Mouse (Mus musculus): ENCODE data around the gene Slc6a6. TPM values are rescaled to one million over a fixed set of nuclear protein-coding genes. Genes with fewer than 3 reads are reported as not detected.

The Slc6a6 gene
- polyA plus RNA-seq, 1 experiment = 114 TPM

GRCm38 (mm10) chr6:91736471-91736870 is 52.6 kb downstream of the Slc6a6 start:
- no peak overlapping the region for H3K4me3 ChIP-seq (ENCODE audit: control insufficient read depth, low read depth, low read length)
- H3K27me3 ChIP-seq (ENCODE audit: control insufficient read depth, insufficient read depth, low read length) = no peaks in the 10 kb centered on the region
- no peak overlapping the region for H3K27ac ChIP-seq (ENCODE audit: control insufficient read depth, insufficient read depth, low read depth, low read length)
- no peaks in the 10 kb centered on the region; the same call in 1 of the 2 replicates for H3K4me1 ChIP-seq (ENCODE audit: control insufficient read depth, insufficient read depth, low read length)
- TF ChIP-seq CTCF (IDR thresholded peaks at IDR 0.05; ENCODE audit: control insufficient read depth, insufficient read depth, insufficient replicate concordance, low read depth, low read length) = no peak
- no peak for TF ChIP-seq POLR2A (IDR thresholded peaks at IDR 0.05; ENCODE audit: control insufficient read depth, low read depth, low read length)
- no peaks in the 10 kb centered on the region for H3K36me3 ChIP-seq (ENCODE audit: control insufficient read depth, insufficient read depth, low read length)

- Histone ChIP-seq H3K36me3 (ENCODE audit: control insufficient read depth, insufficient read depth, low read length) (no peaks in the 10 kb centered on the region), H3K27me3 (ENCODE audit: control insufficient read depth, insufficient read depth, low read length) (no peaks in the 10 kb centered on the region), H3K4me3 (ENCODE audit: control insufficient read depth, low read depth, low read length) (no peak overlapping the region), H3K27ac (ENCODE audit: control insufficient read depth, insufficient read depth, low read depth, low read length) (no peak overlapping the region), H3K4me1 (ENCODE audit: control insufficient read depth, insufficient read depth, low read length) (peaks cover 5% of the 10 kb centered on the region; the same call in 1 of the 2 replicates)
- TF ChIP-seq POLR2A (IDR thresholded peaks at IDR 0.05; ENCODE audit: control insufficient read depth, low read depth, low read length) (no peak), CTCF (IDR thresholded peaks at IDR 0.05; ENCODE audit: control insufficient read depth, insufficient read depth, insufficient replicate concordance, low read depth, low read length) (no peak)
Measured at GRCm38 (mm10) chr6:91737451-91737850, 53.6 kb downstream of the Slc6a6 start.

DNA sequence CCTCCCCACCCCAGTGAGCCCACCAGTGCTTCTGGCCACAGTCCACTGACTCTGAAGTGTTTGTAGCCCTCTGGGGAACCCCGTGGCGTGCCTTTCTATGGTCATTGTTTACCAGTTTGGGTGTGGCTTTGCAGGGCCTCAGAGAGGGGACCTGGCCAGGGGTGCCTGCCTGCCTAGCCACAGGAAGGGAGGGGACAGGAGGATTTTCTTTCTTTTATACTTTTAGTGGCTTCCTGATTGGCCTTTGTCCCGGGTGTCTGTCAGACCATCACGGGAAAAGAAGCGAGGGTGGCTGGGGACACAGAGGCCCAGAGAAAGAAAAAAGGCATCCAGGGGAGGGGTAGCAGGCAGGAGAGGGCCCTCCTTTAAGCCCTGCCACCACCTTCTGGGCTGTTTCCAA is 54.2 kb downstream of the Slc6a6 start:
- Histone ChIP-seq H3K27ac (ENCODE audit: control insufficient read depth, insufficient read depth, low read depth, low read length) (no peak overlapping the region), H3K4me1 (ENCODE audit: control insufficient read depth, insufficient read depth, low read length) (peaks cover 5% of the 10 kb centered on the region; the same call in 1 of the 2 replicates), H3K36me3 (ENCODE audit: control insufficient read depth, insufficient read depth, low read length) (no peaks in the 10 kb centered on the region), H3K27me3 (ENCODE audit: control insufficient read depth, insufficient read depth, low read length) (no peaks in the 10 kb centered on the region), H3K4me3 (ENCODE audit: control insufficient read depth, low read depth, low read length) (no peak overlapping the region)
- TF ChIP-seq CTCF (IDR thresholded peaks at IDR 0.05; ENCODE audit: control insufficient read depth, insufficient read depth, insufficient replicate concordance, low read depth, low read length) = no peak
- TF ChIP-seq POLR2A (IDR thresholded peaks at IDR 0.05; ENCODE audit: control insufficient read depth, low read depth, low read length) = no peak

- no peaks in the 10 kb centered on the region for H3K27me3 ChIP-seq (ENCODE audit: control insufficient read depth, insufficient read depth, low read length)
- peak overlapping the region; percentile 62 for H3K4me3 ChIP-seq (ENCODE audit: control insufficient read depth, low read depth, low read length)
- no peak overlapping the region for H3K27ac ChIP-seq (ENCODE audit: control insufficient read depth, insufficient read depth, low read depth, low read length)
- no peaks in the 10 kb centered on the region for H3K36me3 ChIP-seq (ENCODE audit: control insufficient read depth, insufficient read depth, low read length)
- TF ChIP-seq CTCF (IDR thresholded peaks at IDR 0.05; ENCODE audit: control insufficient read depth, insufficient read depth, insufficient replicate concordance, low read depth, low read length) (peak; percentile 97), POLR2A (IDR thresholded peaks at IDR 0.05; ENCODE audit: control insufficient read depth, low read depth, low read length) (no peak)
- H3K4me1 ChIP-seq (ENCODE audit: control insufficient read depth, insufficient read depth, low read length) = peaks cover 5% of the 10 kb centered on the region; the same call in 1 of the 2 replicates
Measured at GRCm38 (mm10) chr6:91741046-91741445, 57.2 kb downstream of the Slc6a6 start.

DNA sequence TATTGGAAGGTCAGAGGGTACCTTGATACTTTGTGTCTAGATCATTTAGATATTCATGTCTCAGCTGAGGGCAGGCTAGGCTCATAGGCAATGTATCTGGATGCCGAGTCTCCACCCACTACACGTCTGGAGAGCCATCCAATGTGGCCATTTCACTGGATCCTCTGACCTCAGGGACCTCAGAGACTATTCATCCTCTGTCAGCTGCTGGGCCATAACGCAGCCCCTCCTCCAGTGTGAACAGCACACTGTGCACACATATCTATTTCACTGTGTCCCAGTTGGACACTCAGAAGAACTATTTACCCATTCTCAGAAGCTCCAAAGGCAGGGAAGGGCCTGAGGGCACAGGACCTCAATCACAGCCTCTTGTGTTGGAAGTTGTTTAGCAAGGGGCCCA is 58.6 kb downstream of the Slc6a6 start:
- TF ChIP-seq CTCF (IDR thresholded peaks at IDR 0.05; ENCODE audit: control insufficient read depth, insufficient read depth, insufficient replicate concordance, low read depth, low read length) = no peak
- no peak for TF ChIP-seq POLR2A (IDR thresholded peaks at IDR 0.05; ENCODE audit: control insufficient read depth, low read depth, low read length)
- Histone ChIP-seq H3K4me3 (ENCODE audit: control insufficient read depth, low read depth, low read length) (no peak overlapping the region), H3K36me3 (ENCODE audit: control insufficient read depth, insufficient read depth, low read length) (no peaks in the 10 kb centered on the region), H3K27ac (ENCODE audit: control insufficient read depth, insufficient read depth, low read depth, low read length) (no peak overlapping the region), H3K4me1 (ENCODE audit: control insufficient read depth, insufficient read depth, low read length) (peaks cover 5% of the 10 kb centered on the region; the same call in 1 of the 2 replicates), H3K27me3 (ENCODE audit: control insufficient read depth, insufficient read depth, low read length) (no peaks in the 10 kb centered on the region)

GRCm38 (mm10) chr6:91742995-91743394 is 59.1 kb downstream of the Slc6a6 start:
- Histone ChIP-seq H3K4me1 (ENCODE audit: control insufficient read depth, insufficient read depth, low read length) (peaks cover 5% of the 10 kb centered on the region; the same call in 1 of the 2 replicates), H3K27me3 (ENCODE audit: control insufficient read depth, insufficient read depth, low read length) (no peaks in the 10 kb centered on the region), H3K36me3 (ENCODE audit: control insufficient read depth, insufficient read depth, low read length) (no peaks in the 10 kb centered on the region), H3K4me3 (ENCODE audit: control insufficient read depth, low read depth, low read length) (no peak overlapping the region), H3K27ac (ENCODE audit: control insufficient read depth, insufficient read depth, low read depth, low read length) (no peak overlapping the region)
- no peak for TF ChIP-seq POLR2A (IDR thresholded peaks at IDR 0.05; ENCODE audit: control insufficient read depth, low read depth, low read length)
- no peak for TF ChIP-seq CTCF (IDR thresholded peaks at IDR 0.05; ENCODE audit: control insufficient read depth, insufficient read depth, insufficient replicate concordance, low read depth, low read length)

GRCm38 (mm10) chr6:91743886-91744285 is 60.0 kb downstream of the Slc6a6 start:
- TF ChIP-seq CTCF (IDR thresholded peaks at IDR 0.05; ENCODE audit: control insufficient read depth, insufficient read depth, insufficient replicate concordance, low read depth, low read length) = no peak
- H3K27me3 ChIP-seq (ENCODE audit: control insufficient read depth, insufficient read depth, low read length) = no peaks in the 10 kb centered on the region
- H3K4me1 ChIP-seq (ENCODE audit: control insufficient read depth, insufficient read depth, low read length) = peaks cover 5% of the 10 kb centered on the region; the same call in 1 of the 2 replicates
- H3K4me3 ChIP-seq (ENCODE audit: control insufficient read depth, low read depth, low read length) = no peak overlapping the region
- no peak overlapping the region for H3K27ac ChIP-seq (ENCODE audit: control insufficient read depth, insufficient read depth, low read depth, low read length)
- no peaks in the 10 kb centered on the region for H3K36me3 ChIP-seq (ENCODE audit: control insufficient read depth, insufficient read depth, low read length)

DNA sequence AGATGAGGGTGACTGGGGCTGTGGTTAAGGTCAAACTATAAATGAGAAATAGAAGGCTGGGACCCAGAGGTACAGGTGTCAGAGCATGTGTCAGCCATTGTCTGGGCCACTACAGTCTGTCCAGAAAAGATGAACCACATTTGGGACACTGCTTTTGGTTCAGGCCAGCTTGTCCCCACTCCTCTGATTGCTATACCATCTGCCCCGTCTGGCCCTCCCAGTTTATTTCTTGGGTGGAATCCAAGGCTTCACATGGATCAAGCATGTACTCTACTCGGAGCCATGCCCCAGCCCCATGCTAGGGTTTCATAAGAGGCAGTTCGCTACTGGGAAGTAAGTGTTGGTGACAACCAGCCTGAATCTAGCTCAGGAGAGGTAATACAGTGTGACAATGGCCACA is 61.4 kb downstream of the Slc6a6 start:
- no peaks in the 10 kb centered on the region for H3K36me3 ChIP-seq (ENCODE audit: control insufficient read depth, insufficient read depth, low read length)
- H3K27ac ChIP-seq (ENCODE audit: control insufficient read depth, insufficient read depth, low read depth, low read length) = no peak overlapping the region
- no peak overlapping the region for H3K4me3 ChIP-seq (ENCODE audit: control insufficient read depth, low read depth, low read length)
- no peak for TF ChIP-seq POLR2A (IDR thresholded peaks at IDR 0.05; ENCODE audit: control insufficient read depth, low read depth, low read length)
- no peak for TF ChIP-seq CTCF (IDR thresholded peaks at IDR 0.05; ENCODE audit: control insufficient read depth, insufficient read depth, insufficient replicate concordance, low read depth, low read length)
- H3K27me3 ChIP-seq (ENCODE audit: control insufficient read depth, insufficient read depth, low read length) = no peaks in the 10 kb centered on the region
- peaks cover 5% of the 10 kb centered on the region; the same call in 1 of the 2 replicates for H3K4me1 ChIP-seq (ENCODE audit: control insufficient read depth, insufficient read depth, low read length)

All from testis, adult 2 months (tissue).